Mouse (Mus musculus): Measurements from ENCODE around the gene Smyd3. TPM values are rescaled to one million over a fixed set of nuclear protein-coding genes. Genes with fewer than 3 reads are reported as not detected.
A peak's percentile ranks its signal among the peaks of the same experiment; 100 is the strongest.
"Not testable (repeated sequence)": the region's sequence is repeated elsewhere in the genome, so short reads cannot be mapped to it uniquely, and the experiment has no call there.

Gene Smyd3
- total and polyA plus RNA-seq, 2 experiments from 2014 or later = 15.8 to 28.4 TPM

DNA sequence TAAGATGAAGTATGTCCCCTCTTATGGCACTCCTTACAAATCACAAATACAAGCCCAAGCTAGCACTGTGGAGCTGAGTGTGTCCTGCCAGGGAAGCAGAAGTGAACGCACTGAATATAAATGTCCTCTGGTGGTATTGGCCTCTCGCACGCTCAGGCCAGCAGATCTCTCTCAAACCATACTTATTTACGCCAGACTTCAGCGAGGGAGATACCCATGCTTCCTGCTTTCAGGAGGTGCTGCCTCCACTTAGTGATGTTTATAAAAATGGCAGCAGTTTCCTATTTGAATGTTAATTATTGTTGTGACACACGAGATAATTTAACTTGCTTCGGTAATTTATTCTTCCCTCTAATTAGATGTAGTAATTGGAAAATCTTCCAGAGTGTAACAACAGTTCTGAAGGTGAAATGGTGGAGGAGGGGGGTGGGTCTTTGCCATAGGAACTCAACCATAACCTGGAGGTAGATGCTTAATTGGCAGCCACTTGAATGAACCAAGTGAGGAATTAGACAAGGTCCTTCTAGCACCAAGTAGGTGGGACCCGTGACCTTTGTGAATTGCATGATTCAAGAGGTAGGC, 224.0 kb downstream of the Smyd3 start:
- Histone ChIP-seq H3K36me3 (ENCODE audit: insufficient read depth, low read length) (no peaks in the 10 kb centered on the region), H3K4me2 (ENCODE audit: low read depth, low read length, poor library complexity, severe bottlenecking) (no peak overlapping the region), H3K4me1 (ENCODE audit: insufficient read depth, low read length) (no peaks in the 10 kb centered on the region), H3K27ac (ENCODE audit: low read depth, low read length) (no peak overlapping the region), H3K4me3 (ENCODE audit: low read depth, low read length) (no peak overlapping the region), H3K9me3 (ENCODE audit: low read length) (no peaks in the 10 kb centered on the region), H3K9ac (replicated peaks; ENCODE audit: low read length, poor library complexity, severe bottlenecking) (no peak overlapping the region), H3K27me3 (ENCODE audit: insufficient read depth, low read length) (no peaks in the 10 kb centered on the region)
- WGBS = 87% methylated on average over 8 of the region's 8 CpGs
- no peak for DNase-seq (ENCODE audit: low spot score)
- TF ChIP-seq CTCF (IDR thresholded peaks at IDR 0.05) = no peak
- ATAC-seq (ENCODE audit: low FRiP score) = no peak

- not testable (repeated sequence) for H3K9me3 ChIP-seq (ENCODE audit: low read length); H3K4me1 ChIP-seq (ENCODE audit: insufficient read depth, low read length); H3K27ac ChIP-seq (ENCODE audit: low read depth, low read length); H3K27me3 ChIP-seq (ENCODE audit: insufficient read depth, low read length); H3K36me3 ChIP-seq (ENCODE audit: insufficient read depth, low read length); ATAC-seq (ENCODE audit: low FRiP score); DNase-seq (ENCODE audit: low spot score); H3K4me2 ChIP-seq (ENCODE audit: low read depth, low read length, poor library complexity, severe bottlenecking); H3K9ac ChIP-seq (replicated peaks; ENCODE audit: low read length, poor library complexity, severe bottlenecking); H3K4me3 ChIP-seq (ENCODE audit: low read depth, low read length)
- 96% methylated on average over 6 of the region's 6 CpGs for WGBS
These were observed 227.7 kb downstream of the Smyd3 start for GRCm38 (mm10) chr1:179290181-179290580.

- Histone ChIP-seq H3K27me3 (ENCODE audit: insufficient read depth, low read length) (no peaks in the 10 kb centered on the region), H3K9me3 (ENCODE audit: low read length) (no peaks in the 10 kb centered on the region), H3K4me1 (ENCODE audit: insufficient read depth, low read length) (no peaks in the 10 kb centered on the region), H3K4me3 (ENCODE audit: low read depth, low read length) (no peak overlapping the region), H3K36me3 (ENCODE audit: insufficient read depth, low read length) (no peaks in the 10 kb centered on the region), H3K4me2 (ENCODE audit: low read depth, low read length, poor library complexity, severe bottlenecking) (no peak overlapping the region), H3K9ac (replicated peaks; ENCODE audit: low read length, poor library complexity, severe bottlenecking) (no peak overlapping the region), H3K27ac (ENCODE audit: low read depth, low read length) (no peak overlapping the region)
- DNase-seq (ENCODE audit: low spot score) = no peak
- WGBS = 90% methylated on average over 3 of the region's 3 CpGs
- TF ChIP-seq CTCF (IDR thresholded peaks at IDR 0.05) = no peak
- no peak for ATAC-seq (ENCODE audit: low FRiP score)
These were observed 228.1 kb downstream of the Smyd3 start for GRCm38 (mm10) chr1:179289744-179290143.

- DNase-seq (ENCODE audit: low spot score) = no peak
- WGBS = 84% methylated on average over 6 of the region's 6 CpGs
These were observed 231.1 kb downstream of the Smyd3 start for GRCm38 (mm10) chr1:179286748-179287147.

DNA sequence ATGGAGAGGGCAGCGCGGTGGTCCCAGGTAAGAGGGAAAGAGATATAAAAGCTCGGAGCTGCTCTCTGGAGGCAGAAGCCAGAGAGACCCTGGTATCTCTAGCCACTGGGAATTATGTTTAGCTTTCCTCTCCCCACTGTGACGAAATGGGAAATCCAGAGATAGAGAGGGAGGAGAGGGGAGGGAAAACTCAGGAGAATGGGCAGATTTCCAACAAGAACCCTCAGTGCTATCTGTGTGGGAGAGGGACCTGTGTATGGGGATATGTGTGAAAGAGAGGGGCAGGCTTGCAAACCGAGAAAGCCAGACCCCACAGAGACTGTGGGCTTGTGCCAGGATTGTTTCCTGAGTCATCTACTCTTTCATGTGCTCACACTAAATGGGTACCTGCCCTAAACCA, 235.0 kb downstream of the Smyd3 start:
- DNase-seq (ENCODE audit: low spot score) = no peak
- 83% methylated on average over 5 of the region's 5 CpGs for WGBS
- Histone ChIP-seq H3K27ac (ENCODE audit: low read depth, low read length) (no peak overlapping the region), H3K4me2 (ENCODE audit: low read depth, low read length, poor library complexity, severe bottlenecking) (no peak overlapping the region), H3K9ac (replicated peaks; ENCODE audit: low read length, poor library complexity, severe bottlenecking) (no peak overlapping the region), H3K4me1 (ENCODE audit: insufficient read depth, low read length) (no peaks in the 10 kb centered on the region), H3K27me3 (ENCODE audit: insufficient read depth, low read length) (no peaks in the 10 kb centered on the region), H3K9me3 (ENCODE audit: low read length) (no peaks in the 10 kb centered on the region), H3K4me3 (ENCODE audit: low read depth, low read length) (no peak overlapping the region), H3K36me3 (ENCODE audit: insufficient read depth, low read length) (no peaks in the 10 kb centered on the region)
- no peak for TF ChIP-seq CTCF (IDR thresholded peaks at IDR 0.05)
- ATAC-seq (ENCODE audit: low FRiP score) = no peak

More at GRCm38 (mm10) chr1:179286748-179287147, 231.1 kb downstream of the Smyd3 start:
- ATAC-seq (ENCODE audit: low FRiP score) = no peak
- H3K4me1 ChIP-seq (ENCODE audit: insufficient read depth, low read length) = no peaks in the 10 kb centered on the region
- no peaks in the 10 kb centered on the region for H3K27me3 ChIP-seq (ENCODE audit: insufficient read depth, low read length)
- no peaks in the 10 kb centered on the region for H3K9me3 ChIP-seq (ENCODE audit: low read length)
- H3K27ac ChIP-seq (ENCODE audit: low read depth, low read length) = no peak overlapping the region
- no peak overlapping the region for H3K4me3 ChIP-seq (ENCODE audit: low read depth, low read length)
- no peaks in the 10 kb centered on the region for H3K36me3 ChIP-seq (ENCODE audit: insufficient read depth, low read length)
- TF ChIP-seq CTCF (IDR thresholded peaks at IDR 0.05) = no peak
- H3K9ac ChIP-seq (replicated peaks; ENCODE audit: low read length, poor library complexity, severe bottlenecking) = no peak overlapping the region
- no peak overlapping the region for H3K4me2 ChIP-seq (ENCODE audit: low read depth, low read length, poor library complexity, severe bottlenecking)

- Histone ChIP-seq H3K4me1 (ENCODE audit: insufficient read depth, low read length) (no peaks in the 10 kb centered on the region), H3K27me3 (ENCODE audit: insufficient read depth, low read length) (no peaks in the 10 kb centered on the region), H3K4me2 (ENCODE audit: low read depth, low read length, poor library complexity, severe bottlenecking) (no peak overlapping the region), H3K9ac (replicated peaks; ENCODE audit: low read length, poor library complexity, severe bottlenecking) (no peak overlapping the region), H3K9me3 (ENCODE audit: low read length) (no peaks in the 10 kb centered on the region), H3K27ac (ENCODE audit: low read depth, low read length) (no peak overlapping the region), H3K36me3 (ENCODE audit: insufficient read depth, low read length) (no peaks in the 10 kb centered on the region), H3K4me3 (ENCODE audit: low read depth, low read length) (no peak overlapping the region)
- 73% methylated on average over 13 of the region's 13 CpGs for WGBS
- ATAC-seq (ENCODE audit: low FRiP score) (no peak), DNase-seq (ENCODE audit: low spot score) (peak; percentile 73)
- TF ChIP-seq CTCF (IDR thresholded peaks at IDR 0.05) = no peak
These were observed 236.3 kb downstream of the Smyd3 start for GRCm38 (mm10) chr1:179281401-179282121.

Measured in midbrain, postnatal 0 days (tissue).